Mouse (Mus musculus): ENCODE results near the gene Coro1b. TPM values are rescaled to one million over a fixed set of nuclear protein-coding genes. Genes with fewer than 3 reads are reported as not detected.

The Coro1b gene
- polyA plus RNA-seq, 1 experiment from 2014 or later = 74.8 TPM

DNA sequence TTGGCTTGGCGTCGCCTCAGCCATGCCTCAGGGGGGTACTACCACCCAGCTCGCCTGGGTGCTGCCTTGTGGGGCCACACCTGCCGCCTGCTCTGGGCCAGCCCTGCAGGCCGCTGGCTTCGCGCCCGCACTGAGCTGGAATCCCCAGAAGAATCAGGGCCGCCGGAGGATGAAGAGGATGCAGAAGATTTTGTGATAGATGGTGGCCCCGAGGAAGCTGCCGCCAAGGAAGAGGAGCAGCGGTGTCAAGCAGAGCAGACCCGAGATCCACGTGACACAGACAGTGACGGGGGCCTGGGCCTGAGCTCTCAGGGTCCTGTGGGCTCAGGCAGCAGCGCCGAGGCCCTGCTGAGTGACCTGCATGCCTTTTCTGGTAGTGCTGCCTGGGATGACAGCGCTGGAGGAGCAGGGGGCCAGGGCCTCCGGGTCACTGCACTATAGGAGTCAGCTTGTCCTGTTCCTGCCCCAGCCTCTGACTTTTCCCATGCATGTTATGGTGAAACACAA, 7.7 kb downstream of the Coro1b start:
- Histone ChIP-seq H3K4me2 (ENCODE audit: low read depth, low read length) (no peak overlapping the region), H3K27ac (ENCODE audit: low read length) (no peak overlapping the region), H3K9me3 (replicated peaks; ENCODE audit: control insufficient read depth, low read length) (no peaks in the 10 kb centered on the region), H3K36me3 (ENCODE audit: control insufficient read depth, insufficient read depth) (peaks cover 10% of the 10 kb centered on the region), H3K27me3 (ENCODE audit: control insufficient read depth, insufficient read depth, low read depth, low read length) (no peaks in the 10 kb centered on the region), H3K4me3 (ENCODE audit: low read depth, low read length) (no peak overlapping the region), H3K4me1 (ENCODE audit: control insufficient read depth, low read depth, low read length) (peaks cover 9% of the 10 kb centered on the region), H3K9ac (ENCODE audit: low read depth, low read length) (no peak overlapping the region)
- ATAC-seq (ENCODE audit: low read depth) = no peak
- WGBS (ENCODE audit: insufficient replicate concordance) = 64% methylated on average over 20 of the region's 20 CpGs

DNA sequence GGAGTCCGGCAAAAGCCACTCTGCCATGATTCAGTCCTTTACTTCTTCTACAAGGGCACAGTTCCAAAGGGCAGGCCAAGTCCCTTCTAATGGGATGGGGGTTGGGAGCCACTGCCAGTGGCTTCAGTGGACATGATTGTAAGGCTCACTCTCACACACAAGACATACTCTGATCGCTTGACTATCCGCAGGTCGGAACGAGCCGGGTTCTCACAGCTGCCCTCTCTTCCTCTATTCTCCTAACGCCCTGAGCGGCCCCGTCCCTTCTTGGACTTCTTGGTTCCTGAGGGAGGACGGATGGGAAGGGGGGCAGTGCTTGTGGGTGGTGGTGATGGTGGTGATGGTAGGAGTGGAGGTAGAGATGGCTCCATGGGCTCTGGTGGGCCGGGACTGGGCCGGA, 8.4 kb downstream of the Coro1b start:
- Histone ChIP-seq H3K27ac (ENCODE audit: low read length) (no peak overlapping the region), H3K27me3 (ENCODE audit: control insufficient read depth, insufficient read depth, low read depth, low read length) (no peaks in the 10 kb centered on the region), H3K4me1 (ENCODE audit: control insufficient read depth, low read depth, low read length) (peaks cover 10% of the 10 kb centered on the region), H3K9me3 (replicated peaks; ENCODE audit: control insufficient read depth, low read length) (no peaks in the 10 kb centered on the region), H3K4me2 (ENCODE audit: low read depth, low read length) (no peak overlapping the region), H3K9ac (ENCODE audit: low read depth, low read length) (no peak overlapping the region), H3K36me3 (ENCODE audit: control insufficient read depth, insufficient read depth) (peaks cover 10% of the 10 kb centered on the region), H3K4me3 (ENCODE audit: low read depth, low read length) (no peak overlapping the region)
- ATAC-seq (ENCODE audit: low read depth) = no peak
- WGBS (ENCODE audit: insufficient replicate concordance) = 82% methylated on average over 12 of the region's 12 CpGs

DNA sequence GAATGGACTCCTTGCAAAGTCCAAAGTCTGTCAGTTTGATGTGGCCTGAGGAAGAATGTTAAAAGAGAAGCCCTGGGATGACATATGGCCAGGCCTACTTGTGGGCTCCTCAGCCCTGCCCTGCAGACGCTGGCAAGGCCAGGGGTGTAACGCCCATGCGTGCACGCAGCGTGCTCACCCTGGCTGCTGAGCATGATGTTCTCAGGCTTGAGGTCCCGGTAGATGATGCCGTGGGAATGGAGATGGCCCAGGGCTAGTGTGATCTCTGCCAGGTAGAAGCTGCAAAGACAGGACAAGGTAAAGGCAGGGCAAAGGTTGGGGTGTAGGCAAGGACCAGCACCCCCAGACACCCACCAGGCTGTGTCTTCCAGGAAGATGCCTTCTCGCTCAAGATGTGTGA, 10.6 kb downstream of the Coro1b start:
- H3K4me3 ChIP-seq (ENCODE audit: low read depth, low read length) = no peak overlapping the region
- no peaks in the 10 kb centered on the region for H3K9me3 ChIP-seq (replicated peaks; ENCODE audit: control insufficient read depth, low read length)
- 87% methylated on average over 8 of the region's 8 CpGs for WGBS (ENCODE audit: insufficient replicate concordance)
- peaks cover 27% of the 10 kb centered on the region for H3K4me1 ChIP-seq (ENCODE audit: control insufficient read depth, low read depth, low read length)
- no peak overlapping the region for H3K27ac ChIP-seq (ENCODE audit: low read length)
- H3K27me3 ChIP-seq (ENCODE audit: control insufficient read depth, insufficient read depth, low read depth, low read length) = no peaks in the 10 kb centered on the region
- no peak for ATAC-seq (ENCODE audit: low read depth)
- H3K4me2 ChIP-seq (ENCODE audit: low read depth, low read length) = no peak overlapping the region
- peaks cover 10% of the 10 kb centered on the region for H3K36me3 ChIP-seq (ENCODE audit: control insufficient read depth, insufficient read depth)
- H3K9ac ChIP-seq (ENCODE audit: low read depth, low read length) = no peak overlapping the region

DNA sequence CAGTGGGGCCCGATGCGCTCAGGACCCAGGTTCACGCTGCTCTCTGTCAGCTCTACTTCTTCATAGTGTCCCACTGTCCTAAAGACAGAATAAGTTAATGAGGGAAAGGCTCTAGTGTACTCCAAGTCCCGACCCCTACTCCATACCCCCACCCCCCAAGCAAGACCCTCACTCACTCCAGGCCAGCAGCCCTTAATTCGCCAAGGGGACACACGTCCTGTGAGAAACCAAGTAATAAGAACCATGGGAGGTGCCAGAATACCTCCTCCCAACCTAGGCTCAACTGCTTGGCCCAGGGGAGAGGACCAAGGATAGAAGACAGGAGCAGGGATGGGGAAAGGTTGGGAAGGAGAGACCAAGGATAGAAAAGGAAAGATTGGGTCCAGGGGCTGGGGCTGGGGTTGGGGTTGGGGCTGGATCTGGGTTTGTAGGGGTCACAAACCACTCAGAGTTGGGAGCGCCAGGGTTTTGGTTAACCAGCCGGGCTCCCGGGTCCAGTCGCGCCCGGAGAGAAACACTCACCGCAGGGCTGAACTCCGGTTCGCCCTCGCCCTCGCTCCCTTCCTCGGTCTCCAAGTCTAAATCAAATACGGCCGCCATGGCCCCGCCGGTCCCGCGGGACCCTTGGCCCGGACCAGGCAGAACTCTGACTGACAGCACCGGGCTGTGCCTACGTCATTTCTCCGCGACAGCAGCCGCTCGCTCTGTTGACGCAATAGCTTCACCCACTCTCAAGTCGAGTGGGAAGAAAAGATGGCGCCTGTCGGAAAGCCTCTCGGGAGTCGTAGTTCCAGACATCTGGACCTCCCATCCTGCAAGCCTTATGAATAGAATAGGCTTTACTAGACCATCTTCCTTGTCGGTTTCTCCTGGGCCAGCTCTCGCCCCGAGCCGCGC, 14.5 kb downstream of the Coro1b start, which contains the start of gene Rps6kb2:
Gene Rps6kb2, minus strand, starts transcription at position 709 of the 897 bp plus-strand sequence.
- ATAC-seq (ENCODE audit: low read depth) = peak; percentile 84
- no peaks in the 10 kb centered on the region for H3K27me3 ChIP-seq (ENCODE audit: control insufficient read depth, insufficient read depth, low read depth, low read length)
- peak within 1 kb of the TSS; percentile 79 for H3K9ac ChIP-seq (ENCODE audit: low read depth, low read length)
- H3K9me3 ChIP-seq (replicated peaks; ENCODE audit: control insufficient read depth, low read length) = no peaks in the 10 kb centered on the region
- 7% methylated on average over 42 of the region's 42 CpGs for WGBS (ENCODE audit: insufficient replicate concordance)
- peak within 1 kb of the TSS; percentile 77 for H3K4me3 ChIP-seq (ENCODE audit: low read depth, low read length)
- peaks cover 9% of the 10 kb centered on the region for H3K36me3 ChIP-seq (ENCODE audit: control insufficient read depth, insufficient read depth)
- H3K27ac ChIP-seq (ENCODE audit: low read length) = peak within 1 kb of the TSS; percentile 47
- H3K4me1 ChIP-seq (ENCODE audit: control insufficient read depth, low read depth, low read length) = peaks cover 32% of the 10 kb centered on the region
- H3K4me2 ChIP-seq (ENCODE audit: low read depth, low read length) = peak within 1 kb of the TSS; percentile 66

DNA sequence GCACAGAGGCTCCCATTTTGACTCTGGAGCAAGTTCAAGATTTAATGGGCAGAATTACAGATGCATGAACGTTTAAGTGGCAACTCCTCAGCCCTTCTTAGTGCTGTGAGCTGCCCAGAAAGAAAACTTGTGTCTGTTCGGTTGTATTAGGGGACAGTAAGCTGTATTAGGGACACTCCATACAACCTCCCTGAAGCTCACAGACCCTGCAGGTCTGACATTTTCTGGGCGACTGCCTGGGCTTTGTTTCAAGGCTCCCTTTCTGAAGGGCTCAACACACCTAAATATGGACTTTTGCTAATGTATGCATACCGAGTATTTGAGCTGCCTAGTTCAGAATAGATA, 15.1 kb downstream of the Coro1b start:
- H3K27ac ChIP-seq (ENCODE audit: low read length) = peak overlapping the region; percentile 29
- 30% methylated on average over 4 of the region's 4 CpGs for WGBS (ENCODE audit: insufficient replicate concordance)
- H3K4me3 ChIP-seq (ENCODE audit: low read depth, low read length) = peak overlapping the region; percentile 77
- H3K27me3 ChIP-seq (ENCODE audit: control insufficient read depth, insufficient read depth, low read depth, low read length) = no peaks in the 10 kb centered on the region
- no peak for ATAC-seq (ENCODE audit: low read depth)
- no peaks in the 10 kb centered on the region for H3K9me3 ChIP-seq (replicated peaks; ENCODE audit: control insufficient read depth, low read length)
- peak overlapping the region; percentile 79 for H3K9ac ChIP-seq (ENCODE audit: low read depth, low read length)
- peaks cover 32% of the 10 kb centered on the region for H3K4me1 ChIP-seq (ENCODE audit: control insufficient read depth, low read depth, low read length)
- H3K36me3 ChIP-seq (ENCODE audit: control insufficient read depth, insufficient read depth) = peaks cover 7% of the 10 kb centered on the region
- peak overlapping the region; percentile 66 for H3K4me2 ChIP-seq (ENCODE audit: low read depth, low read length)

DNA sequence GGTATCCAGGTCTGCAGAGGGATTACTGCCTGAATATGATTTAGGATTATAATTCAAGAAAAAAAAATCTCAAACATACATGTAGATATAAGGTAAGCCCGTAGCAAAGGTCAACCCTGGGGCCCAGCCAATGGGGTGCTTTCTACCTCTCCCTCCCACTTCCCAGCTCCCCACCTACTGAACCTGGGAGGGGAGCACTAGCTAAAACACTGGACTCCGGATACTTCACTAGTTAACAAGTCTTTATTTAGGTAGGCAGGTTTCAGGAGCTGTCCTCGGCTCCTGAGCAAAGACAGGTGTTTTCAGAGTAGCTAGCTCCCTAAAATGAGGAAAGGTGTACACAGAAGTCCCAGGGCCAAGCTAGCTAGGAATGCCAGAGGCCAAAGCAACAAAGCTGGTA, 15.7 kb downstream of the Coro1b start:
- 65% methylated on average over 3 of the region's 3 CpGs for WGBS (ENCODE audit: insufficient replicate concordance)
- Histone ChIP-seq H3K27ac (ENCODE audit: low read length) (peak overlapping the region; percentile 29), H3K9ac (ENCODE audit: low read depth, low read length) (no peak overlapping the region), H3K9me3 (replicated peaks; ENCODE audit: control insufficient read depth, low read length) (no peaks in the 10 kb centered on the region), H3K4me2 (ENCODE audit: low read depth, low read length) (0 out of 2 replicates have a peak overlapping the region, but pooled peaks have one; percentile 66), H3K4me3 (ENCODE audit: low read depth, low read length) (no peak overlapping the region), H3K4me1 (ENCODE audit: control insufficient read depth, low read depth, low read length) (peaks cover 32% of the 10 kb centered on the region), H3K36me3 (ENCODE audit: control insufficient read depth, insufficient read depth) (peaks cover 3% of the 10 kb centered on the region), H3K27me3 (ENCODE audit: control insufficient read depth, insufficient read depth, low read depth, low read length) (no peaks in the 10 kb centered on the region)
- 0 out of 2 replicates have a peak, but pooled peaks have one; percentile 12 for ATAC-seq (ENCODE audit: low read depth)

DNA sequence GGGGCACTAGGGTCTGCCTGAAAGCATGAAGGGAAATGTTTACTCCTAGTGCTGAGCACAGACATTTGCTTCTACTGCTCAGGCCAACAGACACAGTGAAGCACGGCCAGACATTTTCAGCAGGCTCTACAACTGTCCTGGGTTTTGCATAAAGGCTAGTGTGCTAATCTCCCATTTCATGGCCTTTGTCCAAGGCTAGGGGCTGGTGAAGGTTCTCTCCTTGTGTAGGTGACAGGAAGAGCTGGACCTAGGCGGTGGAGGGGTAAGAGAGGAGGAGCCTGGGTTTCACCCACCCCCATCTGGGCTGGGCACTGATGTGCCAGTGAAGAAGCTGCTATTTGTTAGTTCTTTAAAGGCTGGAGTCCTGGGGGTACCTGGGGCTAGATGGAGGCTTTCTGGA, 16.3 kb downstream of the Coro1b start:
- H3K27me3 ChIP-seq (ENCODE audit: control insufficient read depth, insufficient read depth, low read depth, low read length) = no peaks in the 10 kb centered on the region
- H3K4me3 ChIP-seq (ENCODE audit: low read depth, low read length) = no peak overlapping the region
- H3K36me3 ChIP-seq (ENCODE audit: control insufficient read depth, insufficient read depth) = peaks cover 2% of the 10 kb centered on the region; the same call in 1 of the 2 replicates
- no peak overlapping the region for H3K9ac ChIP-seq (ENCODE audit: low read depth, low read length)
- H3K27ac ChIP-seq (ENCODE audit: low read length) = peak overlapping the region; percentile 29
- no peak overlapping the region for H3K4me2 ChIP-seq (ENCODE audit: low read depth, low read length)
- ATAC-seq (ENCODE audit: low read depth) = no peak
- H3K9me3 ChIP-seq (replicated peaks; ENCODE audit: control insufficient read depth, low read length) = no peaks in the 10 kb centered on the region
- peaks cover 33% of the 10 kb centered on the region for H3K4me1 ChIP-seq (ENCODE audit: control insufficient read depth, low read depth, low read length)
- 38% methylated on average over 2 of the region's 2 CpGs for WGBS (ENCODE audit: insufficient replicate concordance)

DNA sequence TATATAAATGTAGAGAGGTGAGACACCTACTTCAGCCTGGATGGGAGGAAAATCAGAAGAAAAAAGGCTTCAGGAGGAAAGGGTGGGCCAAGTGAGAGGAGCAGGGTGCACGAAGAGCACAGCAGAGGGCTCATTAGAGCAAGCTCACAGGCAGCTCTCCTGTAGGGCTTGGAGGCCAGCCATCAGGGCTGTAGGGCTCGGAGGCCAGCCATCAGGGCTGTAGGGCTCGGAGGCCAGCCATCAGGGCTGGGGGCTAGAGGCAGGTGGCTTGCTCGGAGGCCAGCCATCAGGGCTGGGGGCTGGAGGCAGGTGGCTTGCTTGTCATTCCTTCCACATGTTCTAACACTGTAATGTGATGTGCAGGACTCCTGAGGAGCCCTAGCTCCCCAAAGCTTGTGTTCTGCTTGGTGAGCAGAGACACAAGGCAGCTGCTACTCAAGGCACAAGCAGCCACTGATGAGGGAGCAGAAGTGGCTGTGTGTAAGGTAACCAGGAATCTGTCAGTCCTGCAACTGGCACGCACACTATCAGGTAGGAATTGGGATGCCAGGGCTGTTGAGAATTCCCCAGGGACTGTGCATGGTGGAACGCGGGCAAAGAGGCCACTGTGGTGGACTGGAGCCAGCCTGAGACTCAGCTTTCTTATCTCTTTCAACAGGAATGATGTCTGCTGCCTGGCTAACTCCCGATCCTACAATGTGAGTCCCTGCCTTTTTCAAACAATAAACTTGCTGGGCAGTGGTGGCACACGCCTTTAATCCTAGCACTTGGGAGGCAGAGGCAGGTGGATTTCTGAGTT, 18.5 kb downstream of the Coro1b start:
- H3K4me1 ChIP-seq (ENCODE audit: control insufficient read depth, low read depth, low read length) = peaks cover 38% of the 10 kb centered on the region
- H3K36me3 ChIP-seq (ENCODE audit: control insufficient read depth, insufficient read depth) = no peaks in the 10 kb centered on the region
- H3K4me2 ChIP-seq (ENCODE audit: low read depth, low read length) = no peak overlapping the region
- ATAC-seq (ENCODE audit: low read depth) = no peak
- H3K9ac ChIP-seq (ENCODE audit: low read depth, low read length) = no peak overlapping the region
- H3K27ac ChIP-seq (ENCODE audit: low read length) = peak overlapping the region; percentile 10; the same call in 1 of the 2 replicates
- no peaks in the 10 kb centered on the region for H3K9me3 ChIP-seq (replicated peaks; ENCODE audit: control insufficient read depth, low read length)
- no peak overlapping the region for H3K4me3 ChIP-seq (ENCODE audit: low read depth, low read length)
- 61% methylated on average over 9 of the region's 9 CpGs for WGBS (ENCODE audit: insufficient replicate concordance)
- H3K27me3 ChIP-seq (ENCODE audit: control insufficient read depth, insufficient read depth, low read depth, low read length) = no peaks in the 10 kb centered on the region
